Mouse (Mus musculus) thymus, postnatal 4 days (tissue): Measurements from ENCODE around the gene Arf5.

Source experiments
- DNase-seq: peaks from one replicate; pipeline ENCODE4 v3.0.0; 2021

The Arf5 gene

GRCm38 (mm10) chr6:28429870-28430269, 6.5 kb downstream of the Arf5 start:
- DNase-seq: no peak

- peak; percentile 29 for DNase-seq
Measured at GRCm38 (mm10) chr6:28430795-28431537, 7.6 kb downstream of the Arf5 start.

GRCm38 (mm10) chr6:28431538-28431855, 8.1 kb downstream of the Arf5 start:
- no peak for DNase-seq

GRCm38 (mm10) chr6:28447937-28448336, 24.6 kb downstream of the Arf5 start:
- DNase-seq: no peak

GRCm38 (mm10) chr6:28449253-28449652, 25.9 kb downstream of the Arf5 start, which contains the start of gene Pax4:
Pax4 (minus strand) TSS chr6:28449353.
- no peak for DNase-seq

- DNase-seq: no peak
Measured at GRCm38 (mm10) chr6:28450481-28450880, 27.1 kb downstream of the Arf5 start.

GRCm38 (mm10) chr6:28450977-28451376, 27.6 kb downstream of the Arf5 start:
- DNase-seq: no peak

- no peak for DNase-seq
Measured at GRCm38 (mm10) chr6:28459221-28459668, 35.9 kb downstream of the Arf5 start.

- peak; percentile 74 for DNase-seq
Measured at GRCm38 (mm10) chr6:28460534-28460933, 37.2 kb downstream of the Arf5 start.

GRCm38 (mm10) chr6:28464630-28465029, 41.3 kb downstream of the Arf5 start:
- no peak for DNase-seq

GRCm38 (mm10) chr6:28470017-28470602, 46.8 kb downstream of the Arf5 start:
- no peak for DNase-seq

- DNase-seq: no peak
Measured at GRCm38 (mm10) chr6:28470621-28471020, 47.3 kb downstream of the Arf5 start.

GRCm38 (mm10) chr6:28471284-28472035, 48.1 kb downstream of the Arf5 start:
- no peak for DNase-seq

GRCm38 (mm10) chr6:28474211-28474610, 50.9 kb downstream of the Arf5 start:
- no peak for DNase-seq

GRCm38 (mm10) chr6:28474839-28475238, 51.5 kb downstream of the Arf5 start, which contains the start of gene Snd1:
Snd1 (plus strand) TSS chr6:28475139.
- no peak for DNase-seq
